Mouse (Mus musculus) hindbrain, postnatal 0 days (tissue): ENCODE data around the gene Naa40. TPM values are rescaled to one million over a fixed set of nuclear protein-coding genes. Genes with fewer than 3 reads are reported as not detected.

Experiments used
- ATAC-seq: fragments of 200-750 bp; cut with Nextera tagmentation; 2 replicates; pipeline ENCODE4 v1.8.0; 2017; ENCODE audit warnings: mild to moderate bottlenecking, moderate TSS enrichment, moderate library complexity
- DNase-seq: peaks from one replicate; pipeline ENCODE4 v3.0.0-alpha.2; 2015; ENCODE audit warnings: low spot score
- H3K27ac ChIP-seq: fragments of 300-500 bp; sonication (generic); 2 replicates; pipeline ENCODE4 v1.5.1; 2014; ENCODE audit warnings: mild to moderate bottlenecking
- H3K27me3 ChIP-seq: fragments of 300-500 bp; sonication (generic); 2 replicates; pipeline ENCODE4 v1.6.1; 2014; ENCODE audit warnings: low read length, mixed read lengths; ENCODE audit not compliant: insufficient read depth
- H3K36me3 ChIP-seq: fragments of 300-500 bp; sonication (generic); 2 replicates; pipeline ENCODE4 v1.6.1; 2014; ENCODE audit warnings: low read length, mixed read lengths; ENCODE audit not compliant: insufficient read depth
- H3K4me1 ChIP-seq: fragments of 300-500 bp; sonication (generic); 2 replicates; pipeline ENCODE4 v1.6.1; 2014; ENCODE audit warnings: antibody characterized with exemption, low read length, mixed read lengths; ENCODE audit not compliant: insufficient read depth
- H3K4me2 ChIP-seq: fragments of 300-500 bp; sonication (generic); 2 replicates; pipeline ENCODE4 v1.6.1; 2014; ENCODE audit warnings: low read depth, mild to moderate bottlenecking, low read length, moderate library complexity, mixed read lengths
- H3K4me3 ChIP-seq: fragments of 300-500 bp; sonication (generic); 2 replicates; pipeline ENCODE4 v1.5.1; 2014; ENCODE audit warnings: low read length
- H3K9ac ChIP-seq: fragments of 300-500 bp; sonication (generic); replicated peaks from 2 replicates; pipeline ENCODE4 v1.6.1; 2014; ENCODE audit warnings: mild to moderate bottlenecking, low read length, moderate library complexity, mixed read lengths
- H3K9me3 ChIP-seq: fragments of 300-500 bp; sonication (generic); 2 replicates; pipeline ENCODE4 v1.6.1; 2016; ENCODE audit warnings: low read length, mixed read lengths
- CTCF ChIP-seq: IDR thresholded peaks from 2 replicates; pipeline ENCODE4 v1.5.1; 2016; ENCODE audit warnings: antibody characterized with exemption, control low read depth, low read depth
- WGBS: fragments of 180-500 bp; shearing (Covaris S2); extraction: QIAGEN DNeasy Blood & Tissue Kit; methylation state at CpG from one replicate; pipeline ENCODE4 v1.1.7; 2014; 5-methylcytosine and 5-hydroxymethylcytosine counted together
- polyA plus RNA-seq: library from polyadenylated mRNA; unstranded; fragments of >200 nt; fragmentation: Nextera tagmentation; extraction: Ambion mirVana; gene quantifications from 2 replicates; pipeline ENCODE4 v1.2.1, GENCODE M21; 2015
- total RNA-seq: library from RNA; depleted of rRNA; stranded (reverse); fragments of >200 nt; gene quantifications from 2 replicates; pipeline ENCODE4 v1.2.3, GENCODE M21; 2014

The Naa40 gene
- total and polyA plus RNA-seq, 2 experiments from 2014 or later = 42.8 to 59.7 TPM

GRCm38 (mm10) chr19:7265478-7266191 lies 24.7 kb upstream of the Naa40 start:
- no peak for TF ChIP-seq CTCF
- 0 out of 2 replicates have a peak overlapping the region, but pooled peaks have one; percentile 13 for H3K4me2 ChIP-seq
- WGBS = 25% methylated on average over 14 of the region's 14 CpGs
- peak overlapping the region; percentile 92 for H3K27ac ChIP-seq
- H3K9me3 ChIP-seq = 0 out of 2 replicates have a peak, but pooled peaks cover 3% of the 10 kb centered on the region
- peak overlapping the region; percentile 9; the same call in 1 of the 2 replicates for H3K9ac ChIP-seq
- peak; percentile 63 for DNase-seq
- H3K36me3 ChIP-seq = no peaks in the 10 kb centered on the region
- ATAC-seq = peak; percentile 27; the same call in 1 of the 2 replicates
- H3K27me3 ChIP-seq = no peaks in the 10 kb centered on the region
- H3K4me3 ChIP-seq = no peak overlapping the region
- H3K4me1 ChIP-seq = peaks cover 37% of the 10 kb centered on the region

GRCm38 (mm10) chr19:7264766-7265331 lies 23.9 kb upstream of the Naa40 start:
- DNase-seq (peak; percentile 66), ATAC-seq (peak; percentile 19; the same call in 1 of the 2 replicates)
- H3K9ac ChIP-seq = no peak overlapping the region

GRCm38 (mm10) chr19:7264088-7264765 lies 23.2 kb upstream of the Naa40 start:
- WGBS = 14% methylated on average over 9 of the region's 9 CpGs
- H3K4me1 ChIP-seq = peaks cover 31% of the 10 kb centered on the region
- H3K27me3 ChIP-seq = no peaks in the 10 kb centered on the region
- no peak for ATAC-seq
- no peaks in the 10 kb centered on the region for H3K36me3 ChIP-seq
- DNase-seq = peak; percentile 76
- peak overlapping the region; percentile 92 for H3K27ac ChIP-seq
- H3K9ac ChIP-seq = no peak overlapping the region
- TF ChIP-seq CTCF = peak; percentile 85
- H3K4me2 ChIP-seq = no peak overlapping the region
- H3K4me3 ChIP-seq = no peak overlapping the region
- H3K9me3 ChIP-seq = 0 out of 2 replicates have a peak, but pooled peaks cover 3% of the 10 kb centered on the region

More at GRCm38 (mm10) chr19:7264766-7265331, 23.9 kb upstream of the Naa40 start:
- no peak for TF ChIP-seq CTCF
- Histone ChIP-seq H3K9me3 (0 out of 2 replicates have a peak, but pooled peaks cover 3% of the 10 kb centered on the region), H3K27me3 (no peaks in the 10 kb centered on the region), H3K4me2 (no peak overlapping the region), H3K4me3 (no peak overlapping the region), H3K4me1 (peaks cover 37% of the 10 kb centered on the region), H3K27ac (peak overlapping the region; percentile 92), H3K36me3 (no peaks in the 10 kb centered on the region)
- 14% methylated on average over 5 of the region's 6 CpGs for WGBS

GRCm38 (mm10) chr19:7262592-7262991 lies 21.6 kb upstream of the Naa40 start:
- no peak for ATAC-seq
- no peak for DNase-seq
- Histone ChIP-seq H3K27ac (no peak overlapping the region), H3K4me1 (peaks cover 26% of the 10 kb centered on the region), H3K36me3 (no peaks in the 10 kb centered on the region), H3K4me3 (no peak overlapping the region), H3K4me2 (no peak overlapping the region), H3K9ac (no peak overlapping the region), H3K9me3 (0 out of 2 replicates have a peak, but pooled peaks cover 3% of the 10 kb centered on the region), H3K27me3 (no peaks in the 10 kb centered on the region)
- no peak for TF ChIP-seq CTCF
- WGBS = 95% methylated on average over 1 of the region's 1 CpGs

GRCm38 (mm10) chr19:7261964-7262363 lies 21.0 kb upstream of the Naa40 start:
- H3K36me3 ChIP-seq = no peaks in the 10 kb centered on the region
- no peak overlapping the region for H3K4me2 ChIP-seq
- whole genome bisulfite sequencing = 94% methylated on average over 3 of the region's 3 CpGs
- TF ChIP-seq CTCF = no peak
- ATAC-seq (no peak), DNase-seq (no peak)
- peaks cover 22% of the 10 kb centered on the region for H3K4me1 ChIP-seq
- no peak overlapping the region for H3K4me3 ChIP-seq
- H3K27ac ChIP-seq = no peak overlapping the region
- H3K9me3 ChIP-seq = 0 out of 2 replicates have a peak, but pooled peaks cover 3% of the 10 kb centered on the region
- no peak overlapping the region for H3K9ac ChIP-seq
- no peaks in the 10 kb centered on the region for H3K27me3 ChIP-seq

GRCm38 (mm10) chr19:7261476-7261875 lies 20.5 kb upstream of the Naa40 start:
- 0 out of 2 replicates have a peak, but pooled peaks cover 3% of the 10 kb centered on the region for H3K9me3 ChIP-seq
- no peaks in the 10 kb centered on the region for H3K36me3 ChIP-seq
- no peak overlapping the region for H3K4me2 ChIP-seq
- no peaks in the 10 kb centered on the region for H3K27me3 ChIP-seq
- no peak for TF ChIP-seq CTCF
- DNase-seq (no peak), ATAC-seq (no peak)
- no peak overlapping the region for H3K27ac ChIP-seq
- 88% methylated on average over 1 of the region's 1 CpGs for WGBS
- H3K9ac ChIP-seq = no peak overlapping the region
- peaks cover 17% of the 10 kb centered on the region for H3K4me1 ChIP-seq
- H3K4me3 ChIP-seq = no peak overlapping the region
